Mouse (Mus musculus) spleen, adult 18-20 months (tissue): ENCODE data around the gene Pth1r.

Experiments
- DNase-seq, 2 experiments: peaks; one replicate each; pipeline ENCODE4 v3.0.0; 2022; ENCODE audit warnings: mixed read lengths in 2 of 2

Pth1r gene

GRCm38 (mm10) chr9:110682255-110682654 is 64.7 kb downstream of the Pth1r start:
- DNase-seq, result no peak

DNA sequence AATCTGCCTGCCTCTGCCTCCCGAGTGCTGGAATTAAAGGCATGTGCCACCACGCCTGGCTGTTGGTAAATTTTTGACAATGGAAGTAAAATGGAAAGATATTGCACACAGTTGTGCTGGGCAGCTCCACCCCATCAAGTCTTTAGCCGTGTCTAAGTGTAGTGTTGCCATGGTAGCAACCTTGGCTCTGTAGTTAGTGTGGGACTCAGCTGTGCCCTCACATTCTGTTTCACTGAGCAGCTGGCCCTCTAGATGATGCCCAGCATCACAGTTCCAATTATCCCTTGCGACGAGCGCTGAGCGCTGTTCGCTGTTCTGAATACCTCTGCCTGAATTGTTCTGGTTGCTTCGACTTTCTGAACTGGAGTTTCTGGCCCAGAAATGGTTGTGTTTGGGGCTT is 65.1 kb downstream of the Pth1r start:
- no peak for DNase-seq

DNA sequence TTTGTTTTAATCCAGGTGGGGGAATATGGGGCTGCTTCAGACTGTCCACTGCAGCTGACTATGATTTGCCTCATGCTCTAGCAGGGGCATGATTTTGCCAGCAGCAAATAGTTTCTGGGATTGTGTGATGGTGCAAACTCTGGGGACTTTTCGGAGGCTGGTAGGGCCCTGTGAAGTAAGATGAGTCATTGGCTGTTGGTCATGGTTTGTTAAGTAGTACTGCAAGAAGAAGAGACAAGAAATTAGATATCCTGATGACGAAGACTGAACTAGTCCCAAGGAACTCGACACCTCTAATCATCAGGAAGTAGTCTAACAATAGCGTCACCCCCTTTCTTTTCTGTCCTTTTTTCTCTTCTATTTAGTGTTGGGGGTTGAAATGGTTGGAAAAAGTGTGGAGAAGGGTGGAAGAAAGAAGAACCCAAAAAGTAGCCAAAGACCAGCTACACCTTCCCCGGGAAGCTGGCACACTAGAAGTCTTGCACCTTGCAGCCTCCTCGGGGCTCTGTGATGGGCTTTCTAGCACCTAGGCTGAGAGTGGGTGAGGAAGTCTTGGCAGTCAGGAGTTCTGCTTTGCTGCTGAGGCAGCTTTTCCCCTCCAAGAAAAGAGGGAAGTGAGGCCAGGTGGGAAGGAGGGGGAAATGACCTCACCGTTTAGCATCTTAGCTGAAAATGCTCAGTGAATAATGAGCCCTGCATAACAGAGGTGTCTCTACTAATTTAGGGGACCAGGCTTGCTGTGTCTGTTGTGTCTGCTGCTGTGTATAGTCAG is 66.0 kb downstream of the Pth1r start:
- no peak for DNase-seq

- DNase-seq, result no peak
Observed at GRCm38 (mm10) chr9:110678886-110679285, 68.1 kb downstream of the Pth1r start.

DNA sequence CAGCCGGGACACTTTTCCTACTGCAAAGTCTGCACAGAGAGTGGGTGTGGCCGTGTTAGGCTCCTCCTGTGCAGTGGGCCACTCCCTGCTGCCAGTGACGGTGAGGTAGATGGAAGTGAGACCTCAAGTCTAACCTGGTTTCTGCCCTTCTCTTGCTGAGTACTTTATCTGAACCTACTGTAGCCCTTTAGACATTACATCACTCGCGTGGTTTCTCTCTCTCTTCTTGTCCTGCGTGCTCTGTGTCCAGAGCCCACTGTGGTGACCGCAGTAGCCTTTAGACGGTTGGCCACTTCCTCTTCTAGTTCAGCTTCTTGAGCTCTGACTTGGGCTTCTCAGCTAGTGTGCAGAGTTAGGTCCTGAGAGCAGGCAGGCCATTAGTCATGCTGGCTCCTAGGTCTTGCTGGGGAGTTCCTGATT is 70.4 kb downstream of the Pth1r start:
- DNase-seq, result no peak

DNA sequence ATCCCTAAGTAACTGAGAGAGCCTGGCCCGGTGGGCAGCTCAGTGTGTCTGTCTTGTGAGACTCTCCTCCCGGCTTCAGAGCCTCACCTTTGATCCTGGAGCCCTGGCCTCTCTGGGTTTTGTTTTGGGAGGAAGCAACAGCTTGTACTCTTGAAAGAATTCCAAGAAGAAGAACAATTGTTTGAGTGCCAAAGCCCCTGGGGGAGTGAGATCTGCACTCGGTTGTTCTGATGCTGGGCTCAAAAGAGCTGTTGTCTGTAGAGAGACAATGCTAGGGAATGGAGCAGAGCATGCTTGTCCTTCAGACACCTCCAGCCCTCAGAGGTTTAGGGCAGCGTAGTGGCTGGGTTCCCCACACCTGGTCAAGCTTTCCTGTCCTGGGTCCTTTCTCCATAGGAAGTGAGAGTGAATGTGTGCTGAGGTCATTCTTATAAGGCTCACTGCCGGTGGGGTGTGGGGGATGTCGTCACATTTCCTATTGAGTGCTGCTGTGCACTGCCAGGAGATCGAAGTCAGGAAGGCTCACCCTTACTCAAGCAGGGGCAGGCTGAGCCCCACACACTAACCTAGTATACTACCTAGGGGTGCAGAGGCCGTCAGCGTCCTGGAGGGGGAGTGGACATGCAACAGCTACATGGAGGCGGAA is 73.7 kb downstream of the Pth1r start:
- DNase-seq, result no peak

DNA sequence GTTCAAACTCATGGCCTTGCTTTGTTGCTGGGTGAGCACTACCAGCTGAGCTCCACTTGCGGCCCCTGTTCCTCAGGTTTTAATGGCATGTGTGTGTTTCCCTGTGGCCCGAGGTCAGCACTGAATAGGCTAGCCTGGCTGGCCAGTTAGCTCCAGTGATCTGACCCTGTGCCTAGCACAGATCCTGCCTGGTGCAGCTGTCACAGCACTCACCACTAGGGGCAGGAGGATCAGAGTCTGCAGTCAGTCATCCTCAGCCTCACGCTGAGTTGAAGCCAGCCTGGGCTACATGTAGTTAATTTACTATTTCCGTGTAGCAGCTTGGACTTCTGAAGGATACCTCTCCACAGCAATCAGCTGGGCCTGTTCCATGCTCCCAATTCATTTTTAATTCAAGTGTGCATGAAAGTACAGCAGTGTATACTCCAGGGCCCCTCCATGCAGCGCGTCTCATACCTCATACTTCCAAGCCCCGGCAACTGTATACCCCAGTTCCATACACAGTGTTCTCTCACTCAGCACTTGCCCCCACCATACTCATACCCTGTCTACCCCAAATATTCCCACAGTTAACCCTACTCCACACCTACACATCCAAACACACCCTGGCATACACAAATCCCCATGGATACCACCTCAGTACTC is 74.4 kb downstream of the Pth1r start:
- DNase-seq, result peak in 1 of 2 experiments; percentile 40
